Mouse (Mus musculus): ENCODE results near the gene Ncoa6. TPM values are rescaled to one million over a fixed set of nuclear protein-coding genes. Genes with fewer than 3 reads are reported as not detected.
"Not testable (repeated sequence)": the region's sequence is repeated elsewhere in the genome, so short reads cannot be mapped to it uniquely, and the experiment has no call there.

Ncoa6 gene
- total RNA-seq (2021) = 10 to 100 TPM; 40.1 to 41.2 TPM
- long read RNA-seq, experiment 1, partial matches to known transcripts = 9 of 10 reads
- long read RNA-seq, experiment 1, other reads (novel, unspliced or antisense) = 1 of 10 reads
- long read RNA-seq, experiment 2, partial matches to known transcripts = 1 of 3 reads
- long read RNA-seq, experiment 2, other reads (novel, unspliced or antisense) = 2 of 3 reads

DNA sequence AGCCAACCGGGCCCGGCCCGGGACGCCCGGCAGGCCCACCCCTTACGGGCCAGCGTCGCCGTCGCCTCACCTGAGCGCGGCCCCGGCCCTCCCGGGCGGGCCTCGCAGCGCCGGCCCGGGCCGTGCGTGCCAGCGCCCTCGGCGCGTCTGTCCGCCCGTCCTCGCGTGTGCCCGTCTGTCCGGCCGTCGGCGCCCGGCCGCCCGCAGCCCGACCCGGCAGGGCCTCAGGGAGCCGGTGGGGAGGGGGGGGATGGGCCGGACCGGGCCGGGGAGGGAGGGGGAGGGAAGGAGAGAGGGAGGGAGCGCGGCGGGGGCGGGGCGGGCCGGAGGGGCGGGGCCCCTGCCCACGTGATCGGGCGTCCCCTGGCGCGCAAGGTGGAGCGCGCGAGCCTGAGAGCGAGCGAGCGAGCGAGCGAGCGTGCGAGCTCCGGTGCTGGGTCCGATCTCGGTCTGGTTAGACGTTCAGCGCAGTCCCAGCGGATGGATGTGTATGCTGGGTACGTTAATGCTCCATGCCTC lies at the start of gene Ncoa6:
Ncoa6 (minus strand) TSS at position 325 of the 519 bp plus-strand sequence.
- peak; percentile 77 to 87 for DNase-seq

DNA sequence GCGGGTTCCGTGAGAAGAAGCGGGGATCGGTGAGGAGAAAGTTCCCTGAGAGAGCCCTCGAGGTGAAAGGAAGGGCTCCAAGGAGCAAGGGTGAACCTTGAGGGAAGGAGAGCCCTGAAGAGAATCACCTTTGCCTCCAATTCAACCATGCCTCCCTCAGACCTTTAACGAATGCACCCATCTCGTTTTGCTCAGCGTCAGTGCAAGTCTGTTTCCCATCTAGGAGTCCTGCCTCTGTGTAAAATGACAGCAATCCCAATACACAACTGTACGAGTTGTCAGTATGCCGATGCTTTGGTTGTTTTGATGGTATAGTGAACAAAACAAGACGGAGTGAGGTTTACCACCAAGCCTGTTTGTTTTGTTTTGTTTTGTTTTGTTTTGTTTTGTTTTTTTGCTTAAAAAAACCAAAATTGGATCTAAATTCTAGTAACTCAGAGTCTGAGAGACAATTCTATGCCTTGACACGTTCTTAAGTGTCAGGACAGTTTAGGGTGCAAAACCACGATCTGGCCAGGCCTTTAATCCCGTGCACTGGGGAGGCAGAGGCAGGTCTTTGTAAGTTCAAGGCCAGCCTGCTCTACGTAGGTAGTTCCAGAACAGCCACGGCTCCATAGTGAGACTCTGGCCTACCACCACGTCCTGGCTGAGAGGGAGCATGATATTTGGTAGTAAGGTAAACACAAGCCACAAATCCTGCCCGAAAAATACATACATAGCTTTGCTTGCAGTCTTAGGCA lies 45.0 kb upstream of the Ncoa6 start:
- DNase-seq = peak in 1 of 2 experiments; percentile 13

DNA sequence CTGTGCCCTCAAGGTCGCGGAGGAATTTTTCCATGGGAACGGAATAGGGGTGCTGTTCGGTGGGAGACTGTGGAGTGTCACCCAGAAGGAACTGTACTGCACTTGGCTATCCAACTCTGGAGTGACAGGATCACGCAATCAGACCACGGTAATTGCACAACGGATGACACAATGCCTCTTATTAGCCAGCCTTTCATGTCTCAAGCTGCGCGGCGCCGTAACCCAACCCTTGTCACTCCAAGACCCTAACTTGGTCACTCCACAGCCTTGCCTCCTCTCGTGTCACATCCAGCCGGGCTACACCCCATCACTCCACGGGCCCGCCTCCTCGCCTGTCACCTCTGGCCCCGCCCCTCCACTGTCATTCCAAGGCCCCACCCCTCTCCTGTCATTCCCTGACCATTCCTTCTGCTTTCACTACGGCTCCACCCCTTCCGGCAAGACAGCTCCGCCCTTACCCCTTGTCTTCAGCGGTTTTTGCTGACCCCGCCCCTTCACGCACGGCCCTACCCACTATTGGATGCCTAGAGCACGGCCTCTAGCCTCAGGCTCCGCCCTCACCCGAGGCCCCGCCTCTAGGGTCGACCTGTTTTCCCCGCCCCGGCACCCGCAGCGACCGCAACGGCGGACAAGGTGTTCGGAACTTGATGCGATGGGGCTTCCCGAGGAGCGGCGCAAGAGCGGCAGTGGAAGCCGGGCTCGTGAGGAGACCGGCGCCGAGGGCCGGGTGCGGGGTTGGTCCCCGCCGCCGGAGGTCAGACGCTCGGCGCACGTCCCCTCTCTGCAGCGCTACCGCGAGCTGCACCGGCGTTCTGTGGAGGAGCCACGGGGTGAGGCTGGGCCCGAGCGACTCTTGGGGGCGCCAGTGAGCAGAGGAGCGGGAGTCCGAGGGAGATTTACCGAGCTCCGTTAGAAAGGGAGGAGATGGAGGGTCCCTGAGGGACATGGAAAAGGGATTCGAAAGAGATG lies 44.0 kb upstream of the Ncoa6 start, which contains the start of the genes Acss2 and Ggt7:
Acss2 (plus strand) TSS at position 494 of the 969 bp plus-strand sequence.
Ggt7 (minus strand) TSS at position 783 of the 969 bp plus-strand sequence.
- peak; percentile 99 to 100 for DNase-seq

DNA sequence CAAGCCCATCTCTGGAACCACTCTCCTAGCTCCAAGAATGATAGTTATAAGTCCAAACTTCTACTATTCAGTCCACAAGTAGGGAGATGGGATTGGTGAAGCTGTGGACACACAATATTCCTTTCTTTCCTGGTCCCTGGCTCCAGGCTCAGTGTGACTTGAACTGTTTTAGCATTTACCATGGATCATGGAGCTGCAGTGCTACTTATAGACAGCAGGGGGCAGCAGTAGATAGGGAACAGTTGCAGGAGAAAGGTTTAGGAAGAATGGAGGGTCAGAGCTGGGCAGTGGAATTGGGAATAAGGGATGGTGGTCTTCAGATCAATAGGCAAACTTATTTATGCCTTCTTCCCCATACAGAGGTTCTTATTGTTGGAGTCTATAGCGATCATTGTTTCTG lies 42.2 kb upstream of the Ncoa6 start:
- peak; percentile 68 to 74 for DNase-seq

DNA sequence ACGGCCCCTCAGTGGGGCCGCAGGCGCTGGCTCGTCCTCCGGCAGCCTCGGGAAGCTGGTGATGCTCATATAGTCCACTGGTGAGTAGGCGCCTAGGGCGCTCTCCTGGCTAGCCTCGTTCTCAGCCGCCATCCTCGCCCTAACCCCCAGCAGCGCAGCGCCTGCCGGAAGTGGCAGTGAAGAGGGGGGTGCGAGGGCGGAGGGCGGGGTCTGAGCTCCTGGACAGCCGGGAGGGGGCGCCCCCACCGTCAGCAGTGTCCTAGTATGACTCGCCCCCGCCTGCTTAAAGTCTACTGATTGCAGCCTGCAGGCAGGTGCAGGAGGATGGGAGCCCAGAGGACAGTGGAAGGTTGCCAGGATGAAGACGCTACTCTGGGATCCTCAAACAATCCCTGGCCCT lies 41.0 kb upstream of the Ncoa6 start:
- peak; percentile 74 to 84 for DNase-seq

DNA sequence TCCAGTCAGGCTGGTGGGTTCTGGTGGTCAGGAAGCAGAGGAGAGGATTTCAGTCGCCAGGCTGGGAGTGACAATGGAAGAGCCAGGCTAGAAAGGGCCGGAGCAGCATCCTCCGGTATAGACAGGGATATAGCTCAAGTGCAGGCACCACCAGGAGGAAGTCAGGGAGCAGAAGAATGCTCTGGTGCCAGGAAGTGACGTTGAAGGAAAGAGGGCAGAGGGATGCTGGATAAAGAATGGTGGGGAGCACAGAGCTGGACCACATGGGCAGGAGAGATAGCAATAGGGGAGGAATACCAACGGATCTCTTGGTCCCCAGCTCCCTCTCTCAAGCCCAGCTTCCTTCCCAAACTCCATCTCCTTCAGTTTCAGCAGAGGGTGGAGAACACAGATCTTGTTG lies 39.8 kb upstream of the Ncoa6 start:
- DNase-seq = no peak

DNA sequence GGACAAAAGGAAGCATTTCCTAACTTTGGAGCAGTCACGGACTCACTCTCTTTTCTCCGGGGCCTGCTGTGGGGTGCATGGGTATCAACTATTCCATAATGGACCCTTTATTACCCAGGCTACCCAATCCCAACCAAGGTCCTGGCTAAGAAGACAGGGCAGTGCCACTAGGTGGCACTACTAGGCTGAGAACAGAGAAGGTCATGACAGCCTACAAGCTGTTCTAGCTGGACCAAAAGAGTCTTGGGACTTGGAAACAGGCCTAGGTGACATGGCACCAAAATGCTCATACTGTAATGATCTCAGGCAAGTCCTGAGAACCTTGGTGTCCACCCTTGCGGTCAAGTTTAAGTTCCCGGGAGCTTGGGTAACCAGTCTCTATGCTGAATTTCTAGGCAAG lies 38.8 kb upstream of the Ncoa6 start:
- DNase-seq = peak; percentile 71 to 75

DNA sequence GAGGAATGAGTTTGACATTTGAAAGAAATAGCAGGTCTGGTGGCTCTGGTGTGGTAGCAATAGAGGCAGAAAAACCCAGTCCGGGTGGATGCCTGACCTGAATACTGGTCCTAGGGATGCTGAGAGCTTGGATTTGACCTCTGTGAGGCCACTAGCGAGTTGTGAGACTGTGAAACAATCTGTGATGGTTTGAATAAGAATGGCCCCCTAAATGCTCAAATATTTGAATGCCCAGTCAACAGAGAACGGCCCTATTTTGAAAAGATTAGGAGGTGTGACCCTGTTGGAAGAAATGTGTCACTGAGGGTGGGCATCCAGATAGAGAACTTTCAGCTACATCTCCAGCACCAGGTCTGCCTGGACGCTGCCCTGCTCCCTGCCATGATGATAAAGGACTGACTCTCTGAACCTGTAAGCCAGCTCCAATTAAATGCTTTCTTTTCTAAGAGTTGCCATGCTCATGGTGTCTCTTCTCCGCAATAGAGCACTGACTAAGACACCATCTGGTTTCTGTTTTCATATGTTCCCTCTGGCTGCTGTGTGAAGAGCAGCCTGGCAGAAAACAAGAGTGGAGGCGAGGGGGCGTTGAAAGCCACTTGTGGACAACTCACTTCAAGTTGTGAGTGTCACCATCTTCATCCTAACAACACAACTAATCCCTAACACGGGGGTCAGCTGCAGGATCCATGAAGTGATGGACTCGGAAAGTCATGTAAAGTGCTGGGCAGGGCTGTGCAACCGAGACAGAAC lies 34.2 kb upstream of the Ncoa6 start:
- DNase-seq = no peak

DNA sequence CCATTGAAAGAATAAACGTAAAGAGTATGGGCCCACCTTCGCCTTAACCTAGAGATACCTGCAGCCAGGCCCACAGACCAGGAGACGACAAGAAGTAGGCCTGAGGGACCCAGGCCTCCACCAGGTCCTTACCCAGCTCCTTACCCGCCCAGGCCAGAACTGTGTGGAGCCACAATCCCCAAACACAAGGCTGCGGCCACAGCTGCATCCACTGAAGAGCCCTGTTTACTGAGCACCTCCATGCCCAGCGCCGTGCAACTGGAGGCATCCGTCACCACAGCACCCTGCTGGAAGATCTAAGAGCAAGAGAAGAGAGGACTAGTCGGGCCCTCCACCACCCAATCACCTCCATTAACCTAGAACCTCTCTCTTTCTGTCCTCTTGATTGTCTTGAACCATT lies 32.1 kb upstream of the Ncoa6 start:
- no peak for DNase-seq

DNA sequence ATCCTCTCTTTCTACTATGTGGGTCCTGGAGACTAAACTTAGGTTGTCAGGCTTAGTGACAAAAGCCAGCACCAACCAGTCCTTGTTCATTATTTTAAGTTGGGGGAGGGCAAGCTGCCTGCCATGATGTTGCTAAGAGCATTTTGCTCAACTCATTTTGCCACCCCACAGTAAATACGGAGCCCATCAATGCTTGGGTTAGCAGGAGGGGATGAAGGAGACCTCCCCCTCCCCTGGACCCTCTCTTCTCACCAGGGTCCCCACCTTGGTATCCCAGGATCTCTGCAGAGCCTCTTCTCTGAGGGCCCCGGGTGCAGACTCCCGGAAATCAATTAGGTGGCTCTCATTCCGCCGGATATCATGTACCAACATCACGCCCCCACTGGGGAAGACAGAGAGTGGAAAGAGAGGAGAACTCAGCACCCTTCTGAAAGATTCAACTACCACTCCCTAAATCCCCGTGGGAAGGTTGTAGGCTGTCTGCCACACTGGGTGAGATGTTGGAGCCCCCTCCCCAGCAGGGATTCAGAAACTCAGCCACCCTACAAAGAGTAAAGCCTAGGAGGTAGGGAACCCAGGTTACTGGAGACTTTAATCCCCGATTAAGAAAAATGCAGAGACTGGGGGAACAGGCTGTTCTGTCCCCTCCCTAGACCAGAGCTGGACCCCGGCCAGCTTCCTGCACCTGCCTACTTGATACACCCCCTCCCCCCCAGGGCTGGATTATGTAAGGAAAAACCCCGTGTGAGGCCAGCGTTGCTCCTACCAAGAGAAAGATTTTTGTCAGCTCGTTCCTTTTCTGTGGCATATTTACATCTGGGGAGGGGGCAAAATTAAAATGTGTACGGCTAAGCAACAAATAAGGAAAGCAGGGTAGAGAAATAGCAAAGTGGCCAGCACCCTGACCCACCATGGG lies 31.0 kb upstream of the Ncoa6 start:
- DNase-seq = no peak

DNA sequence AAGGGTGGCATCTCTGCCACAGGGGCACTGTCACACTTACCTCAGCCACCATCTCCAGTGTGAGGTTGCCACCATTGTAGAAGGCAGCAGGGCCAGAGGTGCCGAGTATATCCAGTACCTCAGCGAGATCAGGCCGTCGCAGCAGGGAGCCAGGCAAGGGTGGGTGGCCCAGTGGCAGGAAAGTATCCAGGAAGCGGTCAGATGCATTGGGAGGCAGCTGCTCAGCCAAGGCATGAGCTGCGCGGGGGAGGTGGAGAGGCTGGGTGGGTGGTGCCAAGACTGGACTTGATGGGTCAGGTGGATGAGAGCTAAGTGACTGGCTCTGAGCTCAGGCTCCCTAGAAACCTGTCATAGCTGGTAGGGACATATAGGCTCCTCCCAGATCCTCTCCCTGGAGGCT lies 28.9 kb upstream of the Ncoa6 start:
- no peak for DNase-seq

DNA sequence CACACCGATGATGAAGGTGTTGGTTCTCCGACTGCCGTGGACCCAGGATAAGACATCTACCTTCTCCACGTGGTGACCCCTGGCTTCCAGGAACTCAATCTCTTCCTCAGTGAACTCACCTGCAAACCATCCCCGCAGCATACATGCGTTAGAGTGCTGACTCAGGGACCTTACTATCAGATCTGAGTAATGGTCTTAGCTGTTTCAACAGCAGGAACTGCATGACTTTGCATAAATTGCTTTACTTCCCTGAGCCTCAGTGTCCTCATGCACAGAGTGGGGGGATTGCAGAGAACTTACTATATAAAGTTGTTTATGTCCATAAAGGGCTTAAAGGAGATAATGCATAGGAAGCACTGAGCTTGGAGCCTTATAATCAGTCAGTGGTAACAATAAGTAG lies 17.3 kb upstream of the Ncoa6 start:
- no peak for DNase-seq

DNA sequence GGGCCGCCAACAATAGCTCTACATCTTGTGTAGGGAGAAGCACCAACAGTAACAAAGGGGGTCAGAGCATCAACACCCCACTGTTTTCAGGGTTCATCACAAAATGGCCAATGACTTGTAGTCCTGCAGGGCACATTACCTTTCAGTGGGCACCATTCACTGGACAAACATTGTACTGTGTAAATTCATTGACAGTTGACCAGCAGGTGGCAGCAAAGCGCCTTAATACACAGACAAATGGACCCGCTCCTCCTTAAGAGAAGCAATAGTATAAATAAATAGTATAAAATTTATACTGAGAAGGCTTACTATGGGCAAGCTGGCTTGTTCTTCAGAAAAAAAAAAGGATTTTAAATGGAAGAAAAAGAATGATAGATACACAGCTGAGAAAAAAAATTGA lies 8.3 kb upstream of the Ncoa6 start:
- peak; percentile 71 to 81 for DNase-seq

DNA sequence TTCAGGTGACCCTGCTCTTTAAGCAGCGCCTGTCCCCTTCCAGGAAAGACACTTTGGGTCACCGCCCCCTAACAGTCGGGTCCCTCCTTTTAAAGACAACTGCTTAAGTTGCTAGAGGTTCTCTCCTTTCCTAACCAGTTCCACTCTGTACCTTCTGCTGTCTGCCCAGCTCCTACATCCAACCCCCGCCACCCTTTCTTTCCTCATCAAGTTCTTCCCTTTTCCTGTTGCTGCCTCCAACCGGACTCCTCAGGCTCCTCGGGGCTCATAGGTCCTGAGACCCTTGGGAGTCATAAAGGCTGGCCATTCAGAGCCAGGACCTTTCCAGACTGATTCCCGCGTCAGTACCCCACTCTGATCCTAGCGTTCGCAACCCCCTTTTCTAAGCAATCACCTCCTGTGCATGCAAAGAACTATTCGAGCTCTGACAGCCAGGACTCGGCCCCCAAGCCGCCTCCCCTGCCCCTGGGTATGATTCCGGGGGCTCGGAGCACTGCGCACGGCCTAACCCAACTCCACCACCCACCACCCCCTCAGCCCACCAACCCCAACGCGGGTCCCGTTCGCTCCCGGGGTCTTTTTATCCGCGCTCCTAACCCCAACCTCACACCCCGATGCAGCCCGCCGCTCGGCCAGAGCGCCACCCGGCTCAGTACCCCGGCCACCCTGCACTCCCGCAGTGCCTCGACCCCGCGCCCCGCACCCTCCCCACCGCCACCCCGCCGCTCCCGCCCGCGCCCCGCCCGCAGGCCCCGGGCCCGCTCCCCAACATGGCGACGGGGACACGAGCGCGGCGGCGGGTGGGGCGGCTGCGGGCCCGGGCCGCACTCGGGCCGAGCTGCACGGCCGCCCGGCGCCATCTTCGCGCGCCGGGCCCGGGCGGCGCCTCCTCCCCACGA lies 774 bp downstream of the Ncoa6 start:
- peak; percentile 66 to 75 for DNase-seq

DNA sequence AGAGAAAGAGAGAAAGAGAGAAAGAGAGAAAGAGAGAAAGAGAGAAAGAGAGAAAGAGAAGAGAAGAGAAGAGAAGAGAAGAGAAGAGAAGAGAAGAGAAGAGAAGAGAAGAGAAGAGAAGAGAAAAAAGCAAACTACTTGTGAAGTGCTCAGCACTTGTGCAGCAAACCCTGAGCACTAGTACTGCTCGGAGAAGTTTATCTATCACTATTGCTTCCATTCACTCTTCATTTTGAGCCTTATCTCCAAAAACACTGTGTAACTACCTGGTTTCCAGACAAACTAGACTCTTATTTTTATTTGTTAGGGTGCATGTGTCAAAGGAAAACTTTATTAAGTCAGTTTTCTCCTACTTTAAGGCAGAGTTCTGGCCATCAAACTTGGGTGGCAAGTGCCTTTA lies 6.8 kb downstream of the Ncoa6 start:
- DNase-seq = no peak

DNA sequence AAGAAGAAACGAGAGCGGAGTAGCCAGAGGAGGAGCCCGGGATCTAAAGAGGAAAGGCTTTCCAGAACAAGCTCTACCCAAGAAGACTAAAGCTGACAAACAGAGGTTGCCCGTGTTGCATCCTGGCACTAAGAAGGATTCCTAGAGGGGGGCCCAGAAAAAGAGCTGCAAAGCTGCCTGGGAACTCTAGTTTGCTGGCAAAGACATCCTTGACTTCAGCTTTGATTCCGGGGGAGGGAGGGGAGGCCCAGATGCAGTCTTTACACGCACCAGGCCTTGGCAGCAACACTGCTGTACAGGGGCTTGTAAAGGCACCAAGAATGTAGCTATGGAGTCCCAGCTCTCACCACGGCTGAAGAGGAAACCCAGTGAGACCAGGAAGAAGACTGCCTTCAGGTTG lies 20.1 kb downstream of the Ncoa6 start:
- DNase-seq = no peak

DNA sequence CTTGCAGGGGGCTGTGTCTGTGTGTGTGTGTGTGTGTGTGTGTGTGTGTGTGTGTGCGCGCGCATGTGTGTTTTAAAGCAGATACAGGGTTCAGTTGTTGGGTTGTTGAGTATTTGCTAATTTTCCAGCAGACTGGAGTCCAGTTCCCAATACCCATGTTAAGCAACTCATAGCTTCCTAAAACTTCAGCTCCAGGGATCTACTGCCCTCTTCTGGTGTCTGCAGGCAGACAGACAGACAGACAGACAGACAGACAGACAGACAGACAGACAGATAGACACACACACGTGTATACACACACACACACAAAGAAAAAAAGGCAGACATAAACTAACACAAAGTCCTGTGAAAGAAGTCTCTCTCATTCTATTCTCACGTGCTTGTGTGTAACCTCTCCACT lies 22.4 kb downstream of the Ncoa6 start:
- no peak for DNase-seq

DNA sequence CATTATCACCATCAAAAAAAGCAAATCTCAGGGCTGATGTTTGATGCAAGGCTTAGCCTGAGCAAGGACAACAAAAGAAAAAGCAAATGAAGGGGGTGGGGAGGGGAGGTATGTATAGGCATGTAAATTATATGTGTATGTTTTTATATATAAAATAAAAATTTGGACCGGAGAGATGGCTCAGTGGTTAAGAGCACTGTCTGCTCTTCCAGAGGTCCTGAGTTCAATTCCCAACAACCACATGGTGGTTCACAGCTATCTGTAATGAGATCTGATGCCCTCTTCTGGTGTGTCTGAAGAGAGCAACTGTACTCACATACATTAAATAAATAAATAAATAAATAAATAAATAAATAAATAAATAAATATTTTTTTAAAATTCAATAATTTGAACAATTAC lies 25.8 kb downstream of the Ncoa6 start:
- not testable (repeated sequence) for DNase-seq

DNA sequence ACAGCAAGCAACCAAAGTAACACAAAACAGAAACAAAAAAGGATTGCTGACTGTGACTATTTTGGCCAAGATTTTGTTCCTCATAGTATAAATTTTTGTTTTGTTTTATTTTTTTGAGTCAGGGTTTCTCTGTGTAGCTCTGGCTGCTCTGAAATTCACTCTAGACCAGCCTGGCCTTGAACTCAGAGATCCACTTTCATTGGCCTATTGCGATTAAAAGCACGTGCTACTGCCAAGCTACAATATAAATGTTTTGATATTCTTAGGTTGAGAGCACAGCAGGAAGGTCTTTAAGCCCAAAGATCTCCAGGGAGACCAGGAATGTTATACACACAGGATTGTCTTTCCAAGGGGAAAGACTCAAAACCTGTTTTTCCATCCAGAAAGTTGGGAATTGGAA lies 30.2 kb downstream of the Ncoa6 start:
- DNase-seq = peak; percentile 26 to 29

Data from adrenal gland, postnatal 36 days (tissue).